Mouse (Mus musculus): Measurements from ENCODE around the gene Fat1.

DNA sequence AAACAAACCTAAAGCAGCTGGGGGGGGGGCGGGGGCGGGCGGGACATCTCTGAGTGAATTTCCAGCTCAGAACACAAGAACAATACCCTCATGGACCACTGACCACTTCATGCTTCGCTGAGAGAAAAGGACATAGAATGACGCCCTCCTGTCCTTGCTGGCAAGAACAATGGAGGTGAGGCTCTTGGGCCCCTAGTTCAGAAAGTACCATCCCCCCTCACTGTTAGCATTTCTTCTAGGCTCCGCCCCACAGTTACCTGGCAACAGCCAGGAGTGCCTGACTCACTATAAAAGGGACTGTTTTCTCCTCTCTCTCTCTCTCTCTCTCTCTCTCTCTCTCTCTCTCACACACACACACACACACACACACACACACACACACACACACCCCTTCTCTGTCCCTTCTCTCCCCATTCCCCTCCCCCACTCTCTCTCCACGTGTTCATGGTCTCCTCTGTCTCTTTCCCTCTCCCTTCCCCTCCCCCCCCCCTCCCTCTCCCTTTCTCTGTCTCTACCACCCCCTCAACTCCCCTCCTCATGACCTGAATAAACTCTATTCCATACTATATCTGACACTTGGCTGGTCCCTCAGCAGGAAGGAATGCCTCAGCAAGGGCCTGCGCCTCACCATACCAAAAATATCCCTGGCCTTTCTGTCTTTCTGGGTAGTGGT lies 129.1 kb downstream of the Fat1 start:
- no peak for TF ChIP-seq MAX (IDR thresholded peaks at IDR 0.05; ENCODE audit: low read length)
- no peak for TF ChIP-seq GATA1 (IDR thresholded peaks at IDR 0.05; ENCODE audit: low read depth, low read length)
- no peak for TF ChIP-seq MYC (IDR thresholded peaks at IDR 0.05; ENCODE audit: low read depth, low read length)
- TF ChIP-seq TBP (IDR thresholded peaks at IDR 0.05; ENCODE audit: low read depth, low read length) = no peak
- TF ChIP-seq EP300 (IDR thresholded peaks at IDR 0.05; ENCODE audit: low read depth in 1 of 2, low read length in 2 of 2) = no peak
- TF ChIP-seq ZNF384 (IDR thresholded peaks at IDR 0.05; ENCODE audit: low read depth, low read length) = no peak
